Mouse (Mus musculus) adrenal gland, adult (tissue): ENCODE measurements around the gene Elf4.

ENCODE experiments used
- DNase-seq, 2 experiments: peaks; one replicate each; pipeline ENCODE4 v3.0.0; 2022 to 2023; ENCODE audit warnings: low spot score in 1 of 2; ENCODE audit not compliant: inconsistent age in 2 of 2

Gene Elf4

GRCm38 (mm10) chrX:48385927-48386326, 77.0 kb downstream of the Elf4 start:
- no peak for DNase-seq

GRCm38 (mm10) chrX:48383643-48384042, 79.3 kb downstream of the Elf4 start:
- DNase-seq = peak; percentile 35 to 81

- DNase-seq = peak in 1 of 2 experiments; percentile 44
Measured at GRCm38 (mm10) chrX:48367841-48368240, 95.1 kb downstream of the Elf4 start.

GRCm38 (mm10) chrX:48365836-48366577, 96.9 kb downstream of the Elf4 start:
- DNase-seq = no peak
